Mouse (Mus musculus) MEL (cell line): ENCODE data around the gene H2-K1. TPM values are rescaled to one million over a fixed set of nuclear protein-coding genes. Genes with fewer than 3 reads are reported as not detected.

Experiments
- DNase-seq: peaks from one replicate; pipeline ENCODE4 v3.0.0; 2011; ENCODE audit warnings: low read depth, low spot score
- H3K27ac ChIP-seq: 2 replicates; pipeline ENCODE4 v1.5.1; 2012; ENCODE audit warnings: low read depth, mild to moderate bottlenecking, control low read depth, low read length, moderate library complexity; ENCODE audit not compliant: control insufficient read depth
- H3K27me3 ChIP-seq, 2 experiments: fragments of 150-350 bp in 1 of 2; sonication (generic) in 1 of 2; 2 replicates each; pipeline ENCODE4 v1.6.1; 2012; ENCODE audit warnings: low read length in 2 of 2, mild to moderate bottlenecking in 2 of 2, improper control_type of control experiment in 1 of 2, moderate library complexity in 1 of 2; ENCODE audit not compliant: insufficient read depth in 2 of 2, control insufficient read depth in 1 of 2
- H3K36me3 ChIP-seq, 2 experiments: 2 replicates each; pipeline ENCODE4 v1.6.1; 2012 to 2014; ENCODE audit warnings: low read length in 2 of 2, improper control_type of control experiment in 1 of 2, inconsistent platforms in 1 of 2, mild to moderate bottlenecking in 1 of 2; ENCODE audit not compliant: insufficient read depth in 2 of 2, control insufficient read depth in 1 of 2
- H3K4me1 ChIP-seq, 2 experiments: fragments of 150-350 bp in 1 of 2; sonication (generic) in 1 of 2; 2 replicates each; pipeline ENCODE4 v1.6.1; 2012; ENCODE audit warnings: low read length in 2 of 2, improper control_type of control experiment in 1 of 2, mild to moderate bottlenecking in 1 of 2; ENCODE audit not compliant: insufficient read depth in 2 of 2, control insufficient read depth in 1 of 2
- H3K4me3 ChIP-seq, 2 experiments: fragments of 150-350 bp in 1 of 2; sonication (generic) in 1 of 2; 2 replicates each; pipeline ENCODE4 v1.5.1; 2012; ENCODE audit warnings: low read depth in 2 of 2, low read length in 2 of 2, mild to moderate bottlenecking in 2 of 2, moderate library complexity in 2 of 2, control low read depth in 1 of 2, improper control_type of control experiment in 1 of 2; ENCODE audit not compliant: control insufficient read depth in 1 of 2, insufficient read depth in 1 of 2
- H3K79me2 ChIP-seq: 2 replicates; pipeline ENCODE4 v1.6.1; 2012; ENCODE audit warnings: mild to moderate bottlenecking, low read length, moderate library complexity; ENCODE audit not compliant: control insufficient read depth, poor library complexity, insufficient read depth
- H3K9ac ChIP-seq: 2 replicates; pipeline ENCODE4 v1.6.1; 2012; ENCODE audit warnings: low read depth, mild to moderate bottlenecking, control low read depth, low read length, moderate library complexity; ENCODE audit not compliant: control insufficient read depth, poor library complexity, severe bottlenecking
- H3K9me3 ChIP-seq: fragments of 150-350 bp; sonication (generic); replicated peaks from 2 replicates; pipeline ENCODE4 v1.6.1; 2012; ENCODE audit warnings: mild to moderate bottlenecking, low read length, improper control_type of control experiment, moderate library complexity; ENCODE audit not compliant: insufficient read depth
- CTCF ChIP-seq, 3 experiments: IDR thresholded peaks in 2 of 3; conservative IDR thresholded peaks in 1 of 3; 2 replicates each; pipeline ENCODE4 v1.5.1; 2011 to 2012; ENCODE audit warnings: low read length in 3 of 3, low read depth in 2 of 3, mild to moderate bottlenecking in 2 of 3, improper control_type of control experiment in 1 of 3, inconsistent platforms in 1 of 3, mixed read lengths in 1 of 3, moderate library complexity in 1 of 3; ENCODE audit not compliant: control insufficient read depth in 1 of 3, insufficient read depth in 1 of 3, poor library complexity in 1 of 3, severe bottlenecking in 1 of 3
- GABPA ChIP-seq: IDR thresholded peaks from 2 replicates; pipeline ENCODE4 v1.6.1; 2012; ENCODE audit warnings: low read depth, mild to moderate bottlenecking, inconsistent platforms, low read length, improper control_type of control experiment, moderate library complexity
- GATA1 ChIP-seq: IDR thresholded peaks from 2 replicates; pipeline ENCODE4 v1.6.1; 2011; ENCODE audit warnings: low read depth, low read length, improper control_type of control experiment
- JUND ChIP-seq: IDR thresholded peaks from 2 replicates; pipeline ENCODE4 v1.6.1; 2011; ENCODE audit warnings: low read depth, mild to moderate bottlenecking, improper control_type of control experiment, low read length
- KAT2A ChIP-seq: conservative IDR thresholded peaks from 2 replicates; pipeline ENCODE4 v1.6.1; 2012; ENCODE audit warnings: low read depth, low read length, improper control_type of control experiment, inconsistent platforms
- MAX ChIP-seq: IDR thresholded peaks from 2 replicates; pipeline ENCODE4 v1.6.1; 2011; ENCODE audit warnings: low read length, improper control_type of control experiment
- MEF2A ChIP-seq: IDR thresholded peaks from 2 replicates; pipeline ENCODE4 v1.6.1; 2014; ENCODE audit warnings: low read depth, mild to moderate bottlenecking, inconsistent platforms, low read length, improper control_type of control experiment; ENCODE audit not compliant: poor library complexity, insufficient replicate concordance, severe bottlenecking; ENCODE audit errors: extremely low read depth
- MXI1 ChIP-seq: IDR thresholded peaks from 2 replicates; pipeline ENCODE4 v1.6.1; 2011; ENCODE audit warnings: mild to moderate bottlenecking, low read depth, low read length, improper control_type of control experiment
- MYB ChIP-seq: IDR thresholded peaks from 2 replicates; pipeline ENCODE4 v1.6.1; 2011; ENCODE audit warnings: mild to moderate bottlenecking, low read depth, low read length, improper control_type of control experiment
- MYC ChIP-seq: IDR thresholded peaks from 2 replicates; pipeline ENCODE4 v1.6.1; 2011; ENCODE audit warnings: low read depth, mild to moderate bottlenecking, low read length, improper control_type of control experiment, moderate library complexity
- POLR2AphosphoS5 ChIP-seq: IDR thresholded peaks from 2 replicates; pipeline ENCODE4 v1.6.1; 2012; ENCODE audit warnings: low read depth, borderline replicate concordance, mild to moderate bottlenecking, inconsistent platforms, low read length, moderate library complexity, mixed read lengths
- RAD21 ChIP-seq: IDR thresholded peaks from 2 replicates; pipeline ENCODE4 v1.6.1; 2011; ENCODE audit warnings: mild to moderate bottlenecking, low read depth, low read length, improper control_type of control experiment
- SMC3 ChIP-seq: IDR thresholded peaks from 2 replicates; pipeline ENCODE4 v1.6.1; 2011; ENCODE audit warnings: low read depth, low read length, improper control_type of control experiment
- TAL1 ChIP-seq: IDR thresholded peaks from 2 replicates; pipeline ENCODE4 v1.6.1; 2012; ENCODE audit warnings: mild to moderate bottlenecking, inconsistent platforms, low read length, moderate library complexity, mixed read lengths
- UBTF ChIP-seq: IDR thresholded peaks from 2 replicates; pipeline ENCODE4 v1.6.1; 2012; ENCODE audit warnings: low read depth, mild to moderate bottlenecking, inconsistent platforms, low read length, improper control_type of control experiment, moderate library complexity, borderline replicate concordance; ENCODE audit not compliant: insufficient read depth
- USF1 ChIP-seq: IDR thresholded peaks from 2 replicates; pipeline ENCODE4 v1.6.1; 2014; ENCODE audit warnings: low read depth, mild to moderate bottlenecking, inconsistent platforms, low read length, improper control_type of control experiment, moderate library complexity
- USF2 ChIP-seq, 2 experiments: IDR thresholded peaks; 2 replicates each; pipeline ENCODE4 v1.6.1; 2011 to 2012; ENCODE audit warnings: improper control_type of control experiment in 2 of 2, low read length in 2 of 2, borderline replicate concordance in 1 of 2, inconsistent platforms in 1 of 2, low read depth in 1 of 2, mild to moderate bottlenecking in 1 of 2; ENCODE audit not compliant: insufficient read depth in 1 of 2
- ZC3H11A ChIP-seq: IDR thresholded peaks from 2 replicates; pipeline ENCODE4 v1.6.1; 2012; ENCODE audit warnings: low read depth, mild to moderate bottlenecking, inconsistent platforms, low read length, improper control_type of control experiment
- ZMIZ1 ChIP-seq: IDR thresholded peaks from 2 replicates; pipeline ENCODE4 v1.6.1; 2012; ENCODE audit warnings: low read depth, mild to moderate bottlenecking, inconsistent platforms, low read length, improper control_type of control experiment, moderate library complexity
- ZNF384 ChIP-seq: IDR thresholded peaks from 2 replicates; pipeline ENCODE4 v1.6.1; 2012; ENCODE audit warnings: low read depth, mild to moderate bottlenecking, inconsistent platforms, low read length, improper control_type of control experiment
- polyA plus RNA-seq, 2 experiments: library from polyadenylated mRNA; stranded (reverse) in 1 of 2; unstranded in 1 of 2; fragments of >175 nt in 1 of 2; fragments of >200 nt in 1 of 2; gene quantifications; 2 replicates each; pipeline versions ENCODE4 v1.2.1 to v1.2.4; 2012; ENCODE audit warnings: low replicate concordance in 2 of 2, low read depth in 1 of 2; ENCODE audit not compliant: insufficient read length in 2 of 2, insufficient read depth in 1 of 2, missing spikeins in 1 of 2
- total RNA-seq: library from RNA; depleted of rRNA; stranded (reverse); fragments of 300-350 nt; gene quantifications from 2 replicates; pipeline ENCODE4 v1.2.3, GENCODE M21; 2012

Gene H2-K1
- total and polyA plus RNA-seq, 3 experiments, result 81.1 to 113 TPM; not detected in 1

GRCm38 (mm10) chr17:33995651-33996050 is 4.5 kb downstream of the H2-K1 start:
- Histone ChIP-seq H3K9ac (no peak overlapping the region), H3K27me3 (no peaks in the 10 kb centered on the region), H3K27ac (no peak overlapping the region), H3K9me3 (no peaks in the 10 kb centered on the region), H3K36me3 (no peaks in the 10 kb centered on the region), H3K4me1 (no peaks in the 10 kb centered on the region), H3K4me3 (no peak overlapping the region), H3K79me2 (peaks cover 2% of the 10 kb centered on the region)
- DNase-seq, result no peak
- TF ChIP-seq ZC3H11A (no peak), GABPA (no peak), MYB (no peak), MXI1 (no peak)

GRCm38 (mm10) chr17:33994959-33995358 is 5.2 kb downstream of the H2-K1 start:
- no peak for TF ChIP-seq MEF2A
- TF ChIP-seq KAT2A, result no peak
- TF ChIP-seq POLR2AphosphoS5, result no peak
- TF ChIP-seq ZMIZ1, result no peak
- TF ChIP-seq GATA1, result no peak
- TF ChIP-seq CTCF (IDR thresholded peaks at IDR 0.05 in 2 of 3, conservative IDR thresholded peaks at IDR 0.05 in 1 of 3; ENCODE audit: control insufficient read depth in 1 of 3, insufficient read depth in 1 of 3, low read depth in 2 of 3, low read length in 3 of 3, poor library complexity in 1 of 3, severe bottlenecking in 1 of 3), result no peak
- no peak for TF ChIP-seq TAL1
- Histone ChIP-seq H3K4me3 (no peak overlapping the region), H3K9me3 (no peaks in the 10 kb centered on the region), H3K79me2 (peaks cover 2% of the 10 kb centered on the region), H3K4me1 (no peaks in the 10 kb centered on the region), H3K27me3 (no peaks in the 10 kb centered on the region), H3K27ac (no peak overlapping the region), H3K9ac (no peak overlapping the region), H3K36me3 (no peaks in the 10 kb centered on the region)
- no peak for DNase-seq

- TF ChIP-seq GABPA, result no peak
- TF ChIP-seq MAX, result peak; percentile 72
- no peak for TF ChIP-seq ZC3H11A
- peak; percentile 58; the same call in 1 of the 2 replicates for TF ChIP-seq MYC
- peak; percentile 36 for TF ChIP-seq SMC3
- no peak for TF ChIP-seq TAL1
- peak; percentile 88 for TF ChIP-seq USF1
- no peak for TF ChIP-seq UBTF
- TF ChIP-seq JUND, result no peak
- TF ChIP-seq CTCF (IDR thresholded peaks at IDR 0.05 in 2 of 3, conservative IDR thresholded peaks at IDR 0.05 in 1 of 3; ENCODE audit: control insufficient read depth in 1 of 3, insufficient read depth in 1 of 3, low read depth in 2 of 3, low read length in 3 of 3, poor library complexity in 1 of 3, severe bottlenecking in 1 of 3), result peak; percentile 53 to 68 (median 63)
- peak; percentile 63; the same call in 1 of the 2 replicates for TF ChIP-seq MXI1
- TF ChIP-seq ZNF384, result peak; percentile 64
- TF ChIP-seq RAD21, result peak; percentile 20; the same call in 1 of the 2 replicates
- peak in 1 of 2 experiments; percentile 74; a peak in 1 of 4 replicates for TF ChIP-seq USF2 (IDR thresholded peaks at IDR 0.05; ENCODE audit: borderline replicate concordance in 1 of 2, insufficient read depth in 1 of 2, low read depth in 1 of 2, low read length in 2 of 2)
- Histone ChIP-seq H3K4me3 (peak overlapping the region; percentile 29 to 34; a peak in 2 of 4 replicates), H3K9me3 (no peaks in the 10 kb centered on the region), H3K36me3 (no peaks in the 10 kb centered on the region), H3K9ac (peak overlapping the region; percentile 45), H3K4me1 (no peaks in the 10 kb centered on the region), H3K79me2 (no peaks in the 10 kb centered on the region), H3K27me3 (no peaks in the 10 kb centered on the region; a peak in 1 of 4 replicates), H3K27ac (no peak overlapping the region)
- peak; percentile 87 for DNase-seq
These were observed 8.1 kb downstream of the H2-K1 start for GRCm38 (mm10) chr17:33991788-33992664.
